Mouse (Mus musculus): ENCODE measurements around the gene Ssrp1.

DNA sequence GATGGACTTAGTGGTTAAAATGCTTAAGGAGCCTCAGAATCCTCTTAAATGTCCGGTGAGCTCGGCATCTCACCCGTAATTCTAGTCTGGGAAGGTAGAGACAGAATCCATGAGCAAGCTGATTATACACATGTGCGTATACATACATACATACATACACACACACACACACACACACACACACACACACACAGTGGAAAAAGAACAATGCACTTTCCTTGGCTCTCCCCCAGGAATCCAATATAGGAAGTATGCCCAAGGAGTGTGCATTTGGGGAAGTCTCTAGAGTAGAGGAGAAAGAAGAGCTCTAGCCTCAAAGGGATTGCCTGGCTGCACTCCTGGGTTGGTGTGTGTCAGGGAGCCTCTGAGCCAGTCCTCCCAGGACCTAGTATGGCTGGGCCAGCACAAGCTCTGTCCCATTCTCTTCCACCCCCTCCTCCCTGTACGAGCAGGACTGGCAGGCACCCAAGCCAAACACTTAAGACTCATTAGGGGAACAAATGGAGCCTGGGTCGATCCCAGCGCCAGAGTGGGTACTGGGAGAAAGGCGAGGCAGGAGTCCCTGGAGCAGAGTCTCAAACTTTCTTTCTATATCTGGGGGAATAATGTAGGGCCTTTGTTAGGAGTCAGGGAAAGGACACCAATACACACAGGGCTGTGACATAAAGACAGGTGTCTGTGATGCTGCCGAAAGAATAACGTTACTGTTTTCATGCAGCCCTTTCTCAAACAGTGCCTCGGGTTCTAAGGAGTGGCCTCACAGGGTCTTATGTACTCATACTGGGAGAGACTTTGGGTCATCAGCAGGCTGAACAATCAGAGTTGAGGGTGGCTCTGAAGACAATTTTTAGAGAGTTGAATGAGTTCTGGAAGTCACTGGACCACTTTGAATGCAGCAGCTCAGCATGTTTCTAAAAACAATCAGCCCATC, 51.9 kb downstream of the Ssrp1 start:
- no peak for TF ChIP-seq CTCF (IDR thresholded peaks at IDR 0.05 in 2 of 3, conservative IDR thresholded peaks at IDR 0.05 in 1 of 3; ENCODE audit: control insufficient read depth in 1 of 3, insufficient read depth in 1 of 3, low read depth in 2 of 3, low read length in 3 of 3, poor library complexity in 1 of 3, severe bottlenecking in 1 of 3)
- no peak for TF ChIP-seq MAFK (IDR thresholded peaks at IDR 0.05; ENCODE audit: borderline replicate concordance, low read depth, low read length)
